In genomic region chr9:57427937-57428336, GRCm38 (mm10) we compare ENCODE assay signal across 12 mouse cellular contexts. TPM values are rescaled to one million over a fixed set of nuclear protein-coding genes. Genes with fewer than 3 reads are reported as not detected.
DNase-seq lines count a peak whose midpoint lies in the region; ATAC-seq and TF ChIP-seq lines count a peak whose summit lies in the region.
"Had no signal": no experiment of that assay in that cellular context is flagged by ENCODE, and none has a peak within 500 bp of the region (broad histone marks: within the 10 kb centered on the region; RNA-seq: fewer than 3 reads in every experiment).

No protein-coding gene starts in this region.

- no peak for TF ChIP-seq CTCF in cortical plate, adult 2 months (IDR thresholded peaks at IDR 0.05; ENCODE audit: extremely low read depth, insufficient read depth, low read length)

- H3K4me3 ChIP-seq in intestine, embryonic 14.5 days (ENCODE audit: low read depth, low read length): no peak overlapping the region
- no peak overlapping the region for H3K4me3 ChIP-seq in intestine, embryonic 16.5 days (ENCODE audit: low read length)
- no peak overlapping the region for H3K4me3 ChIP-seq in cortical plate, adult 2 months (ENCODE audit: insufficient read depth, low read length)
- H3K4me3 ChIP-seq: forebrain, embryonic 15.5 days; hindbrain, embryonic 10.5 days; midbrain, embryonic 12.5 days had no signal

- no peaks in the 10 kb centered on the region for H3K36me3 ChIP-seq in intestine, embryonic 14.5 days (ENCODE audit: control insufficient read depth, insufficient read depth, low read length)
- no peaks in the 10 kb centered on the region for H3K36me3 ChIP-seq in intestine, embryonic 16.5 days (ENCODE audit: control insufficient read depth, insufficient read depth, low read length)
- H3K36me3 ChIP-seq: forebrain, embryonic 15.5 days had no signal

- H3K27ac ChIP-seq in intestine, embryonic 14.5 days (ENCODE audit: low read depth): no peak overlapping the region
- H3K27ac ChIP-seq in intestine, embryonic 16.5 days (ENCODE audit: low read length): no peak overlapping the region
- peak overlapping the region; percentile 32; the same call in 1 of the 2 replicates for H3K27ac ChIP-seq in cortical plate, adult 2 months (ENCODE audit: insufficient read depth, low read length)
- H3K27ac ChIP-seq: forebrain, embryonic 15.5 days; hindbrain, embryonic 10.5 days; midbrain, embryonic 12.5 days had no signal

- no peak for TF ChIP-seq POLR2A in cortical plate, adult 2 months (IDR thresholded peaks at IDR 0.05; ENCODE audit: extremely low read depth, insufficient read depth, low read length)

- 0 out of 2 replicates have a peak overlapping the region, but pooled peaks have one; percentile 10 for H3K9ac ChIP-seq in intestine, embryonic 14.5 days (ENCODE audit: low read length)
- H3K9ac ChIP-seq in intestine, embryonic 16.5 days (ENCODE audit: low read depth, low read length): no peak overlapping the region
- H3K9ac ChIP-seq: forebrain, embryonic 15.5 days; midbrain, embryonic 12.5 days had no signal

- DNase-seq in intestine, embryonic 14.5 days (ENCODE audit: low spot score): no peak
- peak; percentile 35 for DNase-seq in urinary bladder, postnatal 25 days (ENCODE audit: low spot score)
- DNase-seq in urinary bladder, adult 2 months (ENCODE audit: low spot score): no peak
- DNase-seq in cerebellum, postnatal 4 days (ENCODE audit: low spot score in 2 of 2): no peak
- DNase-seq in embryo, embryonic 9.5 days (ENCODE audit: extremely low spot score): no peak
- DNase-seq in retina, embryonic 14.5 days (ENCODE audit: low spot score): no peak
- DNase-seq: kidney, adult 8-10 months had no signal

- WGBS in intestine, embryonic 14.5 days: 60% methylated on average over 4 of the region's 4 CpGs
- 60% methylated on average over 4 of the region's 4 CpGs for WGBS in intestine, embryonic 16.5 days

- H3K9me3 ChIP-seq in intestine, embryonic 14.5 days (ENCODE audit: control insufficient read depth, low read length): no peaks in the 10 kb centered on the region
- H3K9me3 ChIP-seq in intestine, embryonic 16.5 days (ENCODE audit: control insufficient read depth, low read length): no peaks in the 10 kb centered on the region
- H3K9me3 ChIP-seq: forebrain, embryonic 15.5 days; hindbrain, embryonic 10.5 days; midbrain, embryonic 12.5 days had no signal

- no peaks in the 10 kb centered on the region for H3K27me3 ChIP-seq in intestine, embryonic 14.5 days (replicated peaks; ENCODE audit: control insufficient read depth, insufficient read depth, low read length)
- H3K27me3 ChIP-seq in intestine, embryonic 16.5 days (replicated peaks; ENCODE audit: control insufficient read depth, insufficient read depth, low read length): no peaks in the 10 kb centered on the region
- H3K27me3 ChIP-seq: forebrain, embryonic 15.5 days had no signal

- no peak overlapping the region for H3K4me2 ChIP-seq in intestine, embryonic 14.5 days (ENCODE audit: low read length)
- H3K4me2 ChIP-seq in intestine, embryonic 16.5 days (ENCODE audit: low read depth, low read length): no peak overlapping the region
- H3K4me2 ChIP-seq: forebrain, embryonic 15.5 days; midbrain, embryonic 12.5 days had no signal

- ATAC-seq in intestine, embryonic 14.5 days (replicated peaks; ENCODE audit: low FRiP score, low TSS enrichment, low read depth): 0 out of 2 replicates have a peak, but pooled peaks have one; percentile 47
- ATAC-seq in intestine, embryonic 16.5 days: no peak
- ATAC-seq: forebrain, embryonic 15.5 days had no signal

- peaks cover 12% of the 10 kb centered on the region for H3K4me1 ChIP-seq in intestine, embryonic 14.5 days (replicated peaks; ENCODE audit: control insufficient read depth, insufficient read depth, low read length)
- H3K4me1 ChIP-seq in intestine, embryonic 16.5 days (ENCODE audit: control insufficient read depth, insufficient read depth, low read length): peaks cover 18% of the 10 kb centered on the region
- H3K4me1 ChIP-seq in cortical plate, adult 2 months (ENCODE audit: control insufficient read depth, insufficient read depth, low read length): peaks cover 3% of the 10 kb centered on the region

RNA-seq across cellular contexts. Expression of gene Ppcdc, which starts 12.0 kb away (rescaled TPM):
- 27.5 and 29.2 TPM in 2 replicates for polyA plus RNA-seq in intestine, embryonic 14.5 days (2014; fragmentation: Nextera tagmentation; extraction: Ambion mirVana)
- polyA plus RNA-seq in intestine, embryonic 16.5 days (2015; fragmentation: Nextera tagmentation; extraction: Ambion mirVana): 25.2 and 29.4 TPM in 2 replicates
- 47.1 and 75.2 TPM in 2 replicates for polyA plus RNA-seq in urinary bladder, adult 2 months (2012; rRNA removed)
- 22.2 and 22.9 TPM in 2 replicates for polyA plus RNA-seq in cortical plate, adult 2 months (2012; rRNA removed)

RNA-seq across cellular contexts. Expression of gene Scamp5, which starts 39.9 kb away (rescaled TPM):
- 13.1 and 13.7 TPM in 2 replicates for polyA plus RNA-seq in intestine, embryonic 14.5 days (2014; fragmentation: Nextera tagmentation; extraction: Ambion mirVana)
- polyA plus RNA-seq in intestine, embryonic 16.5 days (2015; fragmentation: Nextera tagmentation; extraction: Ambion mirVana): 15.2 and 16.2 TPM in 2 replicates
- polyA plus RNA-seq in urinary bladder, adult 2 months (2012; rRNA removed): 123 and 150 TPM in 2 replicates
- polyA plus RNA-seq in cortical plate, adult 2 months (2012; rRNA removed): 376 and 379 TPM in 2 replicates
